Mouse (Mus musculus): ENCODE measurements around the gene Ugt1a10.
"Not testable (repeated sequence)": the region's sequence is repeated elsewhere in the genome, so short reads cannot be mapped to it uniquely, and the experiment has no call there.

Ugt1a10 gene

DNA sequence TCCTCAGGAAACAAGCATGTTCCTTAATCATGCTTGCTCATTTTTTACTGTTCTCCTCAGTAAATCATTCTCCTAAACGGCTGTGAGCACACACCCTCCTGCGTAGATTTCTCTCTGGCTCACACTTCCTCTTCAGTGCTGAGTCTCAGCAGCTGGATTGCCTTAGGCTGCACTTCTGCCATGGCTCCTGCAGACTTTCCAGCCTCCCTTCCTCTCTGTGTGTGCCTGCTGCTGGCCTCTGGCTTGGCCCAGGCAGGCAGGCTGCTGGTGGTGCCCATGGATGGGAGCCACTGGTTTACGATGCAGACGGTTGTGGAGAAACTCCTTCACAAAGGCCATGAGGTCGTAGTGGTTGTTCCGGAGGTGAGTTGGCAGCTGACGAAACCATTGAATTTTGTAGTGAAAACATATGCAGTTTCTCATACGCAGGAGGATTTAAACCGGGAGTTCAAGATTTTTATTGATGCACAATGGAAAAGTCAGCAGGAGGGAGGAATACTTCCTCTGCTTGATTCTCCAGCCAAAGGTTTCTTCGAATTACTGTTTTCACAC, 39.8 kb downstream of the Ugt1a10 start, which contains the start of gene Ugt1a7c:
Ugt1a7c (plus strand) TSS at position 122 of the 552 bp plus-strand sequence.
- DNase-seq (ENCODE audit: low spot score in 2 of 2): peak in 1 of 2 experiments; percentile 17

DNA sequence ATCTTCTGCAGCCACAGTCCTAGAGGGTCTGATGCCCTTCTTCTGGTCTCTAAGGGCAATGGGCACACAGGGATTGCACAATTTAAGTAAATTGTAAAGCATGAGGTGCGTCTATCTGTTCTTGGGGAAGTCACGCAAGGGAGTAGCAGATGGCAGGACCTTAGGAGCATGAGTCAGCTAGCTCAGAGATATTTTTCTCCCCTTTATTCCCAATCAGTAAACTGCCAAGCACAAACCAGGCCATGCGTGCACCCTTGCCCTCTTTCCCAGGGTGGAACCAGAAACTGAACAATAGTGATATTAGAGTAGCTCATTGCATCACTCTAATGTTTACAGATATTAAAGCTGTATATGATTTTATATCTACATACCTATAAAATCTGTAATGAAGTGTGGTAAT, 43.4 kb downstream of the Ugt1a10 start:
- DNase-seq (ENCODE audit: low spot score in 2 of 2): not testable (repeated sequence)

DNA sequence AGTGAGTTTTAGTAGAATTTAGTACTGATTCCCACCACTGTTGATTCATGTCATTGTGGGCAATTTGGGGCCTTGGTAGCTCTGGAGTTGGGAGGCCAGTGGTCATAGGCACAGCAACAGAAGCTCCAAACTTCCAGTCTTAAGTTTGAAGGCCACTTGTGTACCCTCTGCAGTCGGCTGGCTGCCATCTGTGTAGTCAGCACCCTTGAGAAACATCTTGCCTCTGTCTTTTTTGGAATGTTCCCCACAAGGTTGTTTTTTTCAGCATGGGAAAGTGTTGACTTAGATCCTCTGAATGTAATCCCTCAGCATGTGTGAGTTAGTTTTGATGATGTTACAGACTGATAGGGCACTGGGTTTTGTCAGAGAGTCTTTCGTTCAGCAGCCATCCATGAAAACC, 44.5 kb downstream of the Ugt1a10 start:
- DNase-seq (ENCODE audit: low spot score in 2 of 2): not testable (repeated sequence)

DNA sequence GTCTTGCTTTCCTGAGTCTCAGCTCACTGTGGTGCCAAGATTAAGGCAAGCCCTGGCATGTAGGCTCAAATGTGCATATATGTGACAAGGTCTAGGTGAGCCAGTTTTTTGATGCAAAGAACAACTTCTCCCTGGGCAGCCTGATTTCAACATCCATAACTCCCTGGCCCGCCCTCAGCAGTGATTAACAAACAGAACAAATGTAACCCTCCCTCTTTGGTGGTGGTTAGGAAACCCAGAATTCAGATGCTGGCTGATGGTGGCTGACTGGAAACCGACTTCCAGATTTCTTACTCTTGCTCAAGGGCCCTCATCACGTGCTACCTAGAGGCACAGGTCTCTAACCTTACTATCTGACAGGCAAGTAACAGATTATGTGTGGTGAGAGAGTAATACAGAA, 47.8 kb downstream of the Ugt1a10 start, which contains the start of gene Ugt1a6b:
Ugt1a6b (plus strand) TSS at position 234 of the 400 bp plus-strand sequence.
- DNase-seq (ENCODE audit: low spot score in 2 of 2): not testable (repeated sequence)

DNA sequence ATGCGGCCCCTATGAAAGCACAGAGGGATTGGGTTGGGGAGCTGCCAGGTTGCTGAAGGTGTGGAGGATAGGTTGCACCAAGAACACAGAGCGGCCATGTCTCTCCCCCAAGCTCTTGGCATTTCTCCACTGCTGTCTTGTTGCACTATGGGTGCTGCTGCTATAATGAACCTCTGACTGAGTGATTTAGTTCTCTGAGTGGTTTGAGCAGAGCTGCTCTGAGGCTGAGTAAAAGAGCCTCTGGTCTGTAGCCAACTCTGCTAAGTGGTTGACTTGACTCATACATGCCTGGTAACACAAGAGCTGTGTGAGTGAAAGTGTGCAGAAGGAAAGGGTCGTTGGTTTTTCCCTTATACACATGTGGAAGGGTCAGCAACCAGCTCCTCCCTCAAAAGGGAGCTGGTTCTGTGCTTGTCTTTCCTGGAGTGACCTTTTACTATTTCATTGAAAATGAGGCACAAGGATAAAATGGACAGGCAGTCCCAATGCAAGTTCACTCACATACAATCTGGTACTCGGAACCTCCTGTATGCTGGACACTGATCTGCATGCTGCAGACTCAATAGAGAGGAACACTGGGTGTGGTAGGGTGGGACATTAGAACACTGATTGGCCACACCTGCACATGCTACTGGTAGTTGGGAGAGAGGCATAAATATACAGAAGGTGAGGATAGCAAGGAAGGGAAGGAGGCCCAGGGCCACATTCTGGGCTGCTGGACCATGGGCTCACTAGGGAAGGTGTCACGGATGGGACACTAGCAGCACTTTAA, 48.7 kb downstream of the Ugt1a10 start:
- not testable (repeated sequence) for DNase-seq (ENCODE audit: low spot score in 2 of 2)

DNA sequence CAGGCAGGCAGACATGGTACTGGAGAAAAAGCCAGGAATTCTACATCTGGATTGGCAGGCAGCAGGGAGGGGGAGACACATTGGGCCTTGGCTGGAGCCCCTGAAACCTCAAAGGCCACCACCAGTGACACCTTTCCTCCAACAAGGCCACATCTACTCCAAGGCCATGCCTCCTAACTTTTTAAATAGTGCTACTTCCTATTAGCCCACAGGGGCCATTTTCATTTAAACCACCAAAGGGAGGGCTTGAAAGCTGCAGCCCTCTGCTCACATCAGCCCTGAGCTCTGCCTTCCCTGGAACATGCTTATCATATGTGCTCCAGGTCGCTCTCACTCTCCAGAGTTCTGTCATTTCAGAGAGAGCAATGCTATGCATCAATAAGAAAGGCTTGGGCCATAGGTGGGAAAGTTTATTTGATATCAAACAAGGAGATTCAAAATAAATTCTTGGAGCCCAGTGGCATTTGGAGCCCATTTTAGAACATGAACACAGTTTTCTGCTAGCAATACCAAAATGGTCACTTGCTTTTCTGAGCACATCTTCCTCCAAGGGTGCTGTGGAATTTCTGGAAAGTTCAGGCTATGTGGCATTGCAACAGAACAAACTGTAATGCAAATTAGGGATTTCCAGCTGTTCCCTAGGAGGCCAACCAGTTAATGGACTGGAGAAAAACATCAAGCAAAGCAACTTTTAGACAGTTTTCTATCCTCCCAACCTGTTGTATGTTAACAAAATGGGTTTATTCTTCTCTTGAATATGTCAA, 49.7 kb downstream of the Ugt1a10 start:
- no peak for DNase-seq (ENCODE audit: low spot score in 2 of 2)

DNA sequence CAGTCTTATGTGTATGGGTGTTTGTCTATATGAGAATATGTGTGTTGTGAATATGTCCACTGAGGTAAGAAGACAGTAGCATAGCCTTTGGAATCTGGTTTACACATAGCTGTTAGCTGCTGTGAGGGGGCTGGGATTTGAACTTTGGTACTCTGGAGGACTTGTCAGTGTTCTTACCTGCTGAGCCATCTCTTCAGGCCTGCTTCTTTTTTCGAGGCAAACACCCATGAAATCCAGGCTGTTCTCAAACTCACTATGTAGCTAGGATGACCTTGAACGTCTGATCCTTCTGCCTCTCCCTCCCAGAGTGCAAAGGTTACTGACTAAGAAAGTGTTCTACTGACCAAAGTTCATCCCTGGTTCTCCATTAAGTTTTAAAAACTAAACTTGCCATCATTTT, 50.5 kb downstream of the Ugt1a10 start:
- DNase-seq (ENCODE audit: low spot score in 2 of 2): no peak

DNA sequence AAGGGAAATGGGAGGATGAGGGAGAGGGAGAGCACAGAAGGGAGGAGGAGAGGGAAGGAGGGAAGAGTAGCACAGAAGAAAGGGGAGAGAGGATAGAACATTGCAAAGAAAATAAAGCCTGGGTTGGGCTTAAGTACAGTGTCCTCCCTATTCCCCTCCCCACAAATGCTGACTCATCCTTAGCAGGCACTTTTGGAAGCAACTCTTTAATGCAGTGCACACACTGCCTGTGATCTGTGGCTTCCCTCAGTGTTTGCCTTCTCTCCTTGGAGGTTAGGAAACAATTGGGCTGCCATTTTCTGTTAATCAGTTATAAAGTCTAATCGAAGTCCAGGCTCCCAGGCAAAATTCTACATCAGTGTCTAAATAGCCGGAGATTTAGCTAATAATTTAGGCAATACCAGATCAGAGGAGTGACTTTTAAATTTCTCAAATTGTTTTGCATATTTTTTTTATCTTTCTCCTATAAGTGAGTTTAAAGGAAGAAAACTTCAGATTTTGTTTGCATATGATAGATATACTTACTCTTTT, 53.9 kb downstream of the Ugt1a10 start:
- DNase-seq (ENCODE audit: low spot score in 2 of 2): not testable (repeated sequence)

DNA sequence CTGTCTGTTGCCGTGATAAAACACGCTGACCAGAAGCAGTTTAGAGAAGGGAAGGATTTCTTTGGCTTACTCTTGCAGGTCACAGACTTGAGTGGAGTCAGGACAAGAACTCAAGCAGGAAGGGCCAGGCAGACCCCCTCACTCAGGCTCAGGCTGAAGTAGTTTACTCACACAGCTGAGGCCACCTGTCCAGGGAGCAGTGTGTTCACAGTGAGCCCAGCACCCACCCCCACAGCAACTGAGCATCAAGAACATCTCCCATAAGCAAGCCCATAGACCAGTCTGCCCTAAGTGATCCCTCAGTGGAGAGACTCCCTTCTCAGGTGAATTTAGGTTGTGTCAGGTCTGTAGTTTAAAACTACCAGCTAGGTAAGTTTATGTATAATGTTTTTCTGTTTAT, 54.4 kb downstream of the Ugt1a10 start:
- DNase-seq (ENCODE audit: low spot score in 2 of 2): not testable (repeated sequence)

DNA sequence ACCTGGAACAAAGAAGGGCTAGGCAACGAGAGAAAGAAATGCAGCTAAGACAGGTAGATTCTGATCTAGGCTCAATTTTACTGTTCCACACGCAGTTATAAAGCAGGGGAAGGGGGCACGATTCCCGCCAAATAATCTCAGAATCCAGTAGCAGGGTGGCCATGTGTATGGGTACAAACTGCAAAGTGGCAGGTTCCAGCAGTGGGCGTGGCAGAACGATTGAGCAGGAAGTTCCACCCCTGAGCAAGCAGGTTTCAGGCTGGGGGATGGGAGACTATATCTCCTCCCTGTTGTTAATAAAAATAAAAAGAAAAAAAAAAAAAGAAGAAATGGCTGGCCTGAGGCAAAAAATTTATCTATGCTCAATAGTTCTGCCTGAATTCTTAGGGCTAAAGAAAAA, 57.6 kb downstream of the Ugt1a10 start:
- not testable (repeated sequence) for DNase-seq (ENCODE audit: low spot score in 2 of 2)

DNA sequence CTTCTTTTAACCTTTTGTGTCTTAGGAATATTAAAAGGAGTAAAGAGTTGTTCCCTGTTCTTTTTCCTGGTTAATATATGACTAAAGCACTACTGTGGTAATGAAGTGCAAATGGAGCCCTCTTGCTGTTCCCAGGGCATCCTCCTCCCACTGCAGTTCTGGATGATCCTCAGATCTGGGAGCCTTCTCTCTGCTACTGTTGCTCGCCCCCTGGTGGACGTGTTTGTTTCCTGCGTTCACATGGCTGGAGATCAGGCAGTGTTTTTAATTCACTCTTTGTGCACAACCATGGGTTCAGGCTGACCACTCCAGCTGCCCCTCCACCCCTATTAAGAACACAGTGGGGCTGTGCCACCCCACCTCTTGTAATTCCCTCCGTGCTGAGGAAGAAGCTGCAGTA, 65.4 kb downstream of the Ugt1a10 start:
- DNase-seq (ENCODE audit: low spot score in 2 of 2): not testable (repeated sequence)

DNA sequence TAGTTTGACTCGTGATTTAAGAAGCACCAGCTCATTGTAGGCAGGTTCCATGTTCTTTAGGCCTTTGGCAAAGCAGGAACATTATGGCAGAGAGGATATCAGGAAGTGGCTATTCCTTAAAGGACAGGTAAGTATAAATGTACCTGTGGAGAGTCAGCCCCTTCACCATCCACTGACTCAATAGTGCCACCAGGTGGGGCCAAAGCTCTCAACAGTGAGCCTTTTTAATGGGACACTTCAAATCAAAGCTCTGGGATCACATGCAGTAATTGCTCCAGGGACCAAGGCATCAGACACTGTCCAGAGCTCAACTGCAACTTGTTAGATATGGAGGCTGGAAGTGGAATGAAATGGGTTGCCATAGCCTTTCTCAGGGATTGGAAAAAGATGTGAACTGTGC, 66.3 kb downstream of the Ugt1a10 start:
- peak in 1 of 2 experiments; percentile 30 for DNase-seq (ENCODE audit: low spot score in 2 of 2)

DNA sequence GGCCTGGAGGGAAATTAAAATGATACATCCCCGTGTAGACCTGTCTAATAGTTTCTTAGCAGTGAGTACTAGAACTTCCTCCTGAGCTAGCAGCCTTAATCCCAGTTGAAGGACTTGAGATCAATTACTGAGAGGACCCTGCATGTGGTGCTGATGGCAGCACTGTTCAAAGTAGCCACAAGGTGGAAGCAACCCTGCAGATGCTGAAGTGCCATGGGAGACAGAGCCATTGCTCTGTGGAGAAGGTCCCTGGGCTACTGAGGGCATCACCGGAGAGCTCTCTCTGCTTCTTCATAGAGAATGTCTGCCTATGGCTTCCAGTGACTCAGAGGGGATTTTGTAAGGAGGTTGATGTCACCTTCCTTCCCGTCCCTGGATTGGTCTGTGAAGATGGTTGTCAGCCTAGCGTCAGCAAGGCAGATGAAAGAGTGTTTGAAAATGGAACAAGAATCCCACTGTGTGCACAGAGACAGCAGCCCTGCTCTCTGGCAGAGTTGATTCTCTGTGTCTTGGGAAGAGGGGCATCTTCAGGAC, 70.7 kb downstream of the Ugt1a10 start:
- not testable (repeated sequence) for DNase-seq (ENCODE audit: low spot score in 2 of 2)

DNA sequence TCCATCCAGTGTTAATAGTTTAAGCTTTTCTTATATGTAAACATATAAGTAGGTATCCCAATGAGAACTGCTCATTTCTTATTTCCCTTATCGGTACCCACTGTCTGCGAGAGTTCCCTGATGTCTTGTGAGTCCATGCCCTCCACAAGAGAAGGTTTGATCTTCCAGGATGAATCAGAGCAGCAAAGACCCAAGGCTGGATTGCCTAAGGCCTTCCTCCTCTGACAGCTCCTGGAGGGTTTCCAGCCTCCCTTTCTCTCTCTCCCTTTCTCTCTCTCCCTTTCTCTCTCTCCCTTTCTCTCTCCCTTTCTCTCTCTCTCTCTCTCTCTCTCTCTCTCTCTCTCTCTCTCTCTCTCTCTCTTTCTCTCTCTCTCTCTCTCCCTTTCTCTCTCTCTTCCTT, 73.9 kb downstream of the Ugt1a10 start:
- DNase-seq (ENCODE audit: low spot score in 2 of 2): not testable (repeated sequence)

DNA sequence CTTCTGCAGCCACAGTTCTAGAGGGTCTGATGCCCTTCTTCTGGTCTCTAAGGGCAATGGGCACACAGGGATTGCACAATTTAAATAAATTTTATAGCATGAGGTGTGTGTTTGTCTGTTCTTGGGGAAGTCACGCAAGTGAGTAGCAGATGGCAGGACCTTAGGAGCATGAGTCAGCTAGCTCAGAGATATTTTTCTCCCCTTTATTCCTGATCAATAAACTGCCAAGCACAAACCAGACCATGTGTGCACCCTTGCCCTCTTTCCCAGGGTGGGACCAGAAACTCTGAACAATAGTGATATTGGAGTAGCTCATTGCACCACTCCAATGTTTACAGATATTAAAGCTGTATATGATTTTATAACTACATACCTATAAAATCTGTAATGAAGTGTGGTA, 75.0 kb downstream of the Ugt1a10 start:
- DNase-seq (ENCODE audit: low spot score in 2 of 2): not testable (repeated sequence)

DNA sequence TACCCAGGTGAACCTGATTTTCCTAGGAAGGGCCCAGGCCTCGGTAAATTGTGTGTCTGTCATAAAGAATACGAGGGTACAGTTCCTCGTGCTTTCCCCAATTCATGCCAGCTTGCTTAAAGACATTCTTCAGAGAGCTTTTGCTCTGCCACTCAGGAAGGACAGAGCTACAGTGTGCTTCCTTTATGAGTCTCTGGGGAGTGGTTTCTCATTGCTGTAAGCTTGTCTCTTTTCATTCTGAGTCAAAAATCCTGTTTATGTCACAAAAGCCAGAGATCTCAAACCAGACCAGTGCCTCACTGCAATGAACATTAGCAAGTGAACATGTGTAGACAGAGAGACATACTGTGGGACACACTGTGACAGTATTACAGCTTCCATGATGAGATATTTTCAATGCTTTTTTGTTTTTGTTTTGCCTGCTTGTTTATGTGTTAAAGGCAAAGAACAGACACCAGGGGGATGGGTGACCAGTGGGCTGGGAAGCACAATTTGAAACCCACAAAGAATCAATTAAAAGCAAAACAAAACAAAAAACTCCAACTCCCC, 78.8 kb downstream of the Ugt1a10 start:
- no peak for DNase-seq (ENCODE audit: low spot score in 2 of 2)

DNA sequence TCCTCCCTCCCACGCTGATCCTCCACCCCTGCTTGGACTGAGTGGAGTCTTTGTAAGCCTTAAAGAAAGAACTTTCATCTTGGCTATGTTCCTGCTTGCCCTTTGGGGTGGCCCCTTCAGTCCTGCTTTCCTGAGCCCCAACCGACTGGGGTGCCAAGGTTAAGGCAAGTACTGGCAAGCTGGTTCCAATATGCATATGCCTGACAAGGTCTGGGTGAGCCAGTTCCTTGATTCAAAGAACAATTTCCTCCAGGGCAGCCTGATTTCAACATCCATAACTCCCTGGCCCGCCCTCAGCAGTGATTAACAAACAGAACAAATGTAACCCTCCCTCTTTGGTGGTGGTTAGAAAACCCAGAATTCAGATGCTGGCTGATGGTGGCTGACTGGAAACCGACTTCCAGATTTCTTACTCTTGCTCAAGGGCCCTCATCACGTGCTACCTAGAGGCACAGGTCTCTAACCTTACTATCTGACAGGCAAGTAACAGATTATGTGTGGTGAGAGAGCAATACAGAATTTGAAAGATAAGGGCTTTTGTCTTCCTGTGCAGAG, 79.3 kb downstream of the Ugt1a10 start, which contains the start of gene Ugt1a6a:
Ugt1a6a (plus strand) TSS at position 353 of the 555 bp plus-strand sequence.
- not testable (repeated sequence) for DNase-seq (ENCODE audit: low spot score in 2 of 2)

DNA sequence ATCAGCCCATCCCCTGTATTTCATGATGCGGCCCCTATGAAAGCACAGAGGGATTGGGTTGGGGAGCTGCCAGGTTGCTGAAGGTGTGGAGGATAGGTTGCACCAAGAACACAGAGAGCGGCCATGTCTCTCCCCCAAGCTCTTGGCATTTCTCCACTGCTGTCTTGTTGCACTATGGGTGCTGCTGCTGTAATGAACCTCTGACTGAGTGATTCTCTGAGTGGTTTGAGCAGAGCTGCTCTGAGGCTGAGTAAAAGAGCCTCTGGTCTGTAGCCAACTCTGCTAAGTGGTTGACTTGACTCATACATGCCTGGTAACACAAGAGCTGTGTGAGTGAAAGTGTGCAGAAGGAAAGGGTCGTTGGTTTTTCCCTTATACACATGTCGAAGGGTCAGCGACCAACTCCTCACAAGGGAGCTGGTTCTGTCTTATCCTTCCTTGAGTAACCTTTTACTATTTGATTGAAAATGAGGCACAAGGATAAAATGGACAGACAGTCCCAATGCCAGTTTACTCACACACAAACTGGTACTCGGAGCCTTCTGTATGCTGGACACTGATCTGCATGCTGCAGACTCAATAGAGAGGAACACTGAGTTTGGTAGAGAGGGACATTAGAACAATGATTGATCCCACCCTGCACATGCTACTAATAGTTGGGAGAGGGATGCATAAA, 80.2 kb downstream of the Ugt1a10 start:
- DNase-seq (ENCODE audit: low spot score in 2 of 2): not testable (repeated sequence)

DNA sequence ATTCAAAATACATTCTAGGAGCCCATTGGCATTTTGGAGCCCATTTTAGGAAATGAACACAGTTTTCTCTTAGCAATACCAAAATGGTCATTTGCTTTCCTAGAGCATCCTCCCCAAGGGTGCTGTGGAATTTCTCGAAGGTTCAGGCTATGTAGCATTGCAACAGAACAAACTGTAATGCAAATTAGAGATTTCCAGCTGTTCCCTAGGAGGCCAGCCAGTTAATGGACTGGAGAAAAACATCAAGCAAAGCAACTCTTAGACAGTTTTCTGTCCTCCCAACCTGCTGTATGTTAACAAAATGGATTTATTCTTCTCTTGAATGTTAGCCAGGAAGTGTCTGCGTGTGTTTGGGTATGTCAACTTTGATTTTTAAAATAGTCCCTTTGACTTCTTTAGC, 81.5 kb downstream of the Ugt1a10 start:
- no peak for DNase-seq (ENCODE audit: low spot score in 2 of 2)

DNA sequence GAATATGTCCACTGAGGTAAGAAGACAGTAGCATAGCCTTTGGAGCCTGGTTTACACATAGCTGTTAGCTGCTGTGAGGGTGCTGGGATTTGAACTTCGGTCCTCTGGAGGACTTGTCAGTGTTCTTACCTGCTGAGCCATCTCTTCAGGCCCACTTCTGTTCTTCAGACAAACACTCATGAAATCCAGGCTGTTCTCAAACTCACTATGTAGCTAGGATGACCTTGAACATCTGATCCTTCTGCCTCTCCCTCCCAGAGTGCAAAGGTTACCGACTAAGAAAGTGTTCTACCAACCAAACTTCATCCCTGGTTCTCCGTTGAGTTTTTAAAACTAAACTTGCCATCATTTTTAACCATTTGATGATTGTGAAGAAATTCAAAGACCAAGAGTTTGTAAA, 82.1 kb downstream of the Ugt1a10 start:
- DNase-seq (ENCODE audit: low spot score in 2 of 2): no peak

DNA sequence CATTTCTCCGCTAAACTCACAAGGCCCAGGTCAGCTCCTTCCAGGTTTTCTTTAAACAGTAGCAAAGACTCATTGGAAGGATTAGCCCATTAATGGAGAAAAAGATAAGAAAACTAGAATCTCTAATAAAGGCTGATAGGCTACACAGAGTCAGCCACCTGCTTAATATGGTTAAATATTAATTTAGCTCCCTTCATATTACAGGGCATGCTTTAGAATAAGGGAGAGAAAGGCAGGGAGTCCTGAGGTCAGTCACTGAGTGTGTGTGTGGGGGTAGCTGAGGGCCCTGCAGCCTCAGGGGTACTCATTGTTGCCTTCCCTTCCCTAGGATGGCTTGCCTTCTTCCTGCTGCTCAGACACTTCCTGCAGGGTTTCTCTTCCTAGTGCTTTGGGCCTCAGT, 83.0 kb downstream of the Ugt1a10 start:
- no peak for DNase-seq (ENCODE audit: low spot score in 2 of 2)

Data from spleen, postnatal 10 days (tissue).